Mouse (Mus musculus): ENCODE results near the gene Abca7. TPM values are rescaled to one million over a fixed set of nuclear protein-coding genes. Genes with fewer than 3 reads are reported as not detected.

The Abca7 gene
- polyA plus RNA-seq, 1 experiment from 2014 or later: 3.4 TPM

- peaks cover 7% of the 10 kb centered on the region for H3K4me1 ChIP-seq (ENCODE audit: control insufficient read depth, insufficient read depth, low read length)
- H3K27ac ChIP-seq (ENCODE audit: low read length): peak overlapping the region; percentile 46
- peak overlapping the region; percentile 90 for H3K4me2 ChIP-seq (ENCODE audit: low read depth, low read length)
- peak overlapping the region; percentile 59 for H3K9ac ChIP-seq (ENCODE audit: low read depth, low read length)
- H3K4me3 ChIP-seq (ENCODE audit: low read length): peak overlapping the region; percentile 57
- 13% methylated on average over 15 of the region's 15 CpGs for WGBS
- ATAC-seq: no peak
- H3K36me3 ChIP-seq (ENCODE audit: control insufficient read depth, insufficient read depth, low read length): peaks cover 2% of the 10 kb centered on the region; the same call in 1 of the 2 replicates
- H3K27me3 ChIP-seq (replicated peaks; ENCODE audit: control insufficient read depth, insufficient read depth, low read length): 0 out of 2 replicates have a peak, but pooled peaks cover 6% of the 10 kb centered on the region
- H3K9me3 ChIP-seq (ENCODE audit: control insufficient read depth, low read length): no peaks in the 10 kb centered on the region
Observed at GRCm38 (mm10) chr10:79997819-79998218, 1.5 kb downstream of the Abca7 start.

- Histone ChIP-seq H3K9ac (ENCODE audit: low read depth, low read length) (no peak overlapping the region), H3K36me3 (ENCODE audit: control insufficient read depth, insufficient read depth, low read length) (no peaks in the 10 kb centered on the region), H3K27ac (ENCODE audit: low read length) (no peak overlapping the region), H3K9me3 (ENCODE audit: control insufficient read depth, low read length) (no peaks in the 10 kb centered on the region), H3K4me3 (ENCODE audit: low read length) (no peak overlapping the region), H3K27me3 (replicated peaks; ENCODE audit: control insufficient read depth, insufficient read depth, low read length) (0 out of 2 replicates have a peak, but pooled peaks cover 6% of the 10 kb centered on the region), H3K4me2 (ENCODE audit: low read depth, low read length) (no peak overlapping the region), H3K4me1 (ENCODE audit: control insufficient read depth, insufficient read depth, low read length) (peaks cover 21% of the 10 kb centered on the region)
- WGBS: 70% methylated on average over 9 of the region's 9 CpGs
- no peak for ATAC-seq
Observed at GRCm38 (mm10) chr10:80001945-80002344, 5.7 kb downstream of the Abca7 start.

- Histone ChIP-seq H3K36me3 (ENCODE audit: control insufficient read depth, insufficient read depth, low read length) (no peaks in the 10 kb centered on the region), H3K27ac (ENCODE audit: low read length) (no peak overlapping the region), H3K4me2 (ENCODE audit: low read depth, low read length) (no peak overlapping the region), H3K4me1 (ENCODE audit: control insufficient read depth, insufficient read depth, low read length) (peaks cover 15% of the 10 kb centered on the region), H3K4me3 (ENCODE audit: low read length) (no peak overlapping the region), H3K9me3 (ENCODE audit: control insufficient read depth, low read length) (no peaks in the 10 kb centered on the region), H3K27me3 (replicated peaks; ENCODE audit: control insufficient read depth, insufficient read depth, low read length) (0 out of 2 replicates have a peak, but pooled peaks cover 6% of the 10 kb centered on the region), H3K9ac (ENCODE audit: low read depth, low read length) (no peak overlapping the region)
- no peak for ATAC-seq
- 39% methylated on average over 21 of the region's 21 CpGs for WGBS
Observed at GRCm38 (mm10) chr10:80002829-80003228, 6.5 kb downstream of the Abca7 start.

- Histone ChIP-seq H3K4me1 (ENCODE audit: control insufficient read depth, insufficient read depth, low read length) (peaks cover 14% of the 10 kb centered on the region), H3K27ac (ENCODE audit: low read length) (no peak overlapping the region), H3K4me2 (ENCODE audit: low read depth, low read length) (no peak overlapping the region), H3K36me3 (ENCODE audit: control insufficient read depth, insufficient read depth, low read length) (no peaks in the 10 kb centered on the region), H3K27me3 (replicated peaks; ENCODE audit: control insufficient read depth, insufficient read depth, low read length) (0 out of 2 replicates have a peak, but pooled peaks cover 6% of the 10 kb centered on the region), H3K9ac (ENCODE audit: low read depth, low read length) (no peak overlapping the region), H3K9me3 (ENCODE audit: control insufficient read depth, low read length) (no peaks in the 10 kb centered on the region), H3K4me3 (ENCODE audit: low read length) (no peak overlapping the region)
- WGBS: 56% methylated on average over 9 of the region's 9 CpGs
- peak; percentile 34; the same call in 1 of the 2 replicates for ATAC-seq
Observed at GRCm38 (mm10) chr10:80003374-80004232, 7.3 kb downstream of the Abca7 start.

- Histone ChIP-seq H3K4me2 (ENCODE audit: low read depth, low read length) (no peak overlapping the region), H3K9me3 (ENCODE audit: control insufficient read depth, low read length) (no peaks in the 10 kb centered on the region), H3K4me1 (ENCODE audit: control insufficient read depth, insufficient read depth, low read length) (peaks cover 14% of the 10 kb centered on the region), H3K27me3 (replicated peaks; ENCODE audit: control insufficient read depth, insufficient read depth, low read length) (0 out of 2 replicates have a peak, but pooled peaks cover 6% of the 10 kb centered on the region), H3K27ac (ENCODE audit: low read length) (no peak overlapping the region), H3K4me3 (ENCODE audit: low read length) (no peak overlapping the region), H3K36me3 (ENCODE audit: control insufficient read depth, insufficient read depth, low read length) (no peaks in the 10 kb centered on the region), H3K9ac (ENCODE audit: low read depth, low read length) (no peak overlapping the region)
- WGBS: 82% methylated on average over 8 of the region's 8 CpGs
- no peak for ATAC-seq
Observed at GRCm38 (mm10) chr10:80004233-80004705, 8.0 kb downstream of the Abca7 start.

GRCm38 (mm10) chr10:80011740-80012139 lies 15.4 kb downstream of the Abca7 start:
- ATAC-seq: no peak
- Histone ChIP-seq H3K9me3 (ENCODE audit: control insufficient read depth, low read length) (0 out of 2 replicates have a peak, but pooled peaks cover 9% of the 10 kb centered on the region), H3K27ac (ENCODE audit: low read length) (no peak overlapping the region), H3K36me3 (ENCODE audit: control insufficient read depth, insufficient read depth, low read length) (0 out of 2 replicates have a peak, but pooled peaks cover 5% of the 10 kb centered on the region), H3K4me3 (ENCODE audit: low read length) (no peak overlapping the region), H3K4me1 (ENCODE audit: control insufficient read depth, insufficient read depth, low read length) (0 out of 2 replicates have a peak, but pooled peaks cover 3% of the 10 kb centered on the region), H3K9ac (ENCODE audit: low read depth, low read length) (no peak overlapping the region), H3K27me3 (replicated peaks; ENCODE audit: control insufficient read depth, insufficient read depth, low read length) (peaks cover 12% of the 10 kb centered on the region), H3K4me2 (ENCODE audit: low read depth, low read length) (no peak overlapping the region)
- WGBS: 89% methylated on average over 6 of the region's 6 CpGs

- Histone ChIP-seq H3K27me3 (replicated peaks; ENCODE audit: control insufficient read depth, insufficient read depth, low read length) (peaks cover 12% of the 10 kb centered on the region), H3K4me2 (ENCODE audit: low read depth, low read length) (no peak overlapping the region), H3K4me3 (ENCODE audit: low read length) (no peak overlapping the region), H3K9ac (ENCODE audit: low read depth, low read length) (no peak overlapping the region), H3K27ac (ENCODE audit: low read length) (no peak overlapping the region), H3K9me3 (ENCODE audit: control insufficient read depth, low read length) (0 out of 2 replicates have a peak, but pooled peaks cover 9% of the 10 kb centered on the region), H3K36me3 (ENCODE audit: control insufficient read depth, insufficient read depth, low read length) (0 out of 2 replicates have a peak, but pooled peaks cover 5% of the 10 kb centered on the region), H3K4me1 (ENCODE audit: control insufficient read depth, insufficient read depth, low read length) (peaks cover 4% of the 10 kb centered on the region)
- WGBS: 49% methylated on average over 25 of the region's 25 CpGs
- ATAC-seq: no peak
Observed at GRCm38 (mm10) chr10:80013609-80014008, 17.3 kb downstream of the Abca7 start.

- no peak overlapping the region for H3K4me2 ChIP-seq (ENCODE audit: low read depth, low read length)
- H3K36me3 ChIP-seq (ENCODE audit: control insufficient read depth, insufficient read depth, low read length): 0 out of 2 replicates have a peak, but pooled peaks cover 5% of the 10 kb centered on the region
- H3K9ac ChIP-seq (ENCODE audit: low read depth, low read length): no peak overlapping the region
- ATAC-seq: peak; percentile 30
- H3K27me3 ChIP-seq (replicated peaks; ENCODE audit: control insufficient read depth, insufficient read depth, low read length): peaks cover 12% of the 10 kb centered on the region
- H3K4me3 ChIP-seq (ENCODE audit: low read length): no peak overlapping the region
- WGBS: 25% methylated on average over 28 of the region's 28 CpGs
- H3K4me1 ChIP-seq (ENCODE audit: control insufficient read depth, insufficient read depth, low read length): peaks cover 15% of the 10 kb centered on the region
- H3K27ac ChIP-seq (ENCODE audit: low read length): no peak overlapping the region
- H3K9me3 ChIP-seq (ENCODE audit: control insufficient read depth, low read length): 0 out of 2 replicates have a peak, but pooled peaks cover 8% of the 10 kb centered on the region
Observed at GRCm38 (mm10) chr10:80014484-80015290, 18.4 kb downstream of the Abca7 start.

- 0 out of 2 replicates have a peak, but pooled peaks cover 3% of the 10 kb centered on the region for H3K36me3 ChIP-seq (ENCODE audit: control insufficient read depth, insufficient read depth, low read length)
- ATAC-seq: no peak
- WGBS: 77% methylated on average over 10 of the region's 10 CpGs
- H3K27me3 ChIP-seq (replicated peaks; ENCODE audit: control insufficient read depth, insufficient read depth, low read length): peaks cover 12% of the 10 kb centered on the region
- 0 out of 2 replicates have a peak, but pooled peaks cover 5% of the 10 kb centered on the region for H3K9me3 ChIP-seq (ENCODE audit: control insufficient read depth, low read length)
- H3K4me2 ChIP-seq (ENCODE audit: low read depth, low read length): no peak overlapping the region
- H3K9ac ChIP-seq (ENCODE audit: low read depth, low read length): no peak overlapping the region
- peaks cover 18% of the 10 kb centered on the region for H3K4me1 ChIP-seq (ENCODE audit: control insufficient read depth, insufficient read depth, low read length)
- no peak overlapping the region for H3K27ac ChIP-seq (ENCODE audit: low read length)
- no peak overlapping the region for H3K4me3 ChIP-seq (ENCODE audit: low read length)
Observed at GRCm38 (mm10) chr10:80015583-80015982, 19.3 kb downstream of the Abca7 start.

Measured in intestine, embryonic 16.5 days (tissue).